Mouse (Mus musculus) CH12.LX (cell line): ENCODE data around the gene Hps6. TPM values are rescaled to one million over a fixed set of nuclear protein-coding genes. Genes with fewer than 3 reads are reported as not detected.

Experiments
- DNase-seq: peaks from one replicate; pipeline ENCODE4 v3.0.0-alpha.2; 2013; ENCODE audit errors: extremely low read depth
- H3K27ac ChIP-seq: 2 replicates; pipeline ENCODE4 v1.5.1; 2012; ENCODE audit warnings: low read depth, mild to moderate bottlenecking, control low read depth, moderate library complexity; ENCODE audit not compliant: insufficient read depth
- H3K27me3 ChIP-seq: replicated peaks from 2 replicates; pipeline ENCODE3; 2012; ENCODE audit warnings: inconsistent platforms
- H3K36me3 ChIP-seq, 2 experiments: replicated peaks in 1 of 2; 2 replicates each; pipeline versions ENCODE3 to v1.6.1; 2012; ENCODE audit warnings: inconsistent platforms in 1 of 2, low read length in 1 of 2, mild to moderate bottlenecking in 1 of 2, mixed read lengths in 1 of 2, moderate library complexity in 1 of 2; ENCODE audit not compliant: control insufficient read depth in 1 of 2, insufficient read depth in 1 of 2
- H3K4me1 ChIP-seq, 2 experiments: 2 replicates each; pipeline ENCODE4 v1.6.1; 2012; ENCODE audit warnings: inconsistent platforms in 1 of 2, moderate library complexity in 1 of 2; ENCODE audit not compliant: insufficient read depth in 2 of 2, control insufficient read depth in 1 of 2
- H3K4me2 ChIP-seq: 2 replicates; pipeline ENCODE4 v1.6.1; 2012; ENCODE audit warnings: low read depth, mild to moderate bottlenecking, control low read depth; ENCODE audit not compliant: poor library complexity, insufficient read depth, severe bottlenecking
- H3K4me3 ChIP-seq, 3 experiments: fragments of 150-350 bp in 1 of 3; sonication (generic) in 1 of 3; replicated peaks in 1 of 3; 2 replicates each; pipeline versions ENCODE3 to v1.5.1; 2011 to 2012; ENCODE audit warnings: low read depth in 2 of 3, low read length in 2 of 3, mild to moderate bottlenecking in 2 of 3, moderate library complexity in 2 of 3, control low read depth in 1 of 3, improper control_type of control experiment in 1 of 3, inconsistent platforms in 1 of 3, mixed read lengths in 1 of 3; ENCODE audit not compliant: poor library complexity in 1 of 3
- H3K79me2 ChIP-seq: replicated peaks from 2 replicates; pipeline ENCODE4 v1.6.1; 2012; ENCODE audit warnings: mild to moderate bottlenecking, moderate library complexity; ENCODE audit not compliant: control insufficient read depth, poor library complexity, insufficient read depth, severe bottlenecking; ENCODE audit errors: extremely low read depth
- H3K9ac ChIP-seq: 2 replicates; pipeline ENCODE4 v1.6.1; 2012; ENCODE audit warnings: low read depth, mild to moderate bottlenecking, control low read depth, moderate library complexity; ENCODE audit not compliant: insufficient read depth
- H3K9me3 ChIP-seq: replicated peaks from 2 replicates; pipeline ENCODE3; 2012; ENCODE audit warnings: low read length, inconsistent platforms, mixed read lengths
- BHLHE40 ChIP-seq: IDR thresholded peaks from 2 replicates; pipeline ENCODE4 v1.6.1; 2011; ENCODE audit warnings: mild to moderate bottlenecking, low read depth, low read length, improper control_type of control experiment
- CHD1 ChIP-seq: IDR thresholded peaks from 2 replicates; pipeline ENCODE4 v1.6.1; 2012; ENCODE audit warnings: low read depth, low read length, improper control_type of control experiment, inconsistent platforms
- CHD2 ChIP-seq: IDR thresholded peaks from 2 replicates; pipeline ENCODE4 v1.6.1; 2011; ENCODE audit warnings: low read length, improper control_type of control experiment
- CTCF ChIP-seq, 2 experiments: IDR thresholded peaks in 1 of 2; conservative IDR thresholded peaks in 1 of 2; 2 replicates each; pipeline ENCODE4 v1.5.1; 2011 to 2012; ENCODE audit warnings: low read depth in 2 of 2, low read length in 2 of 2, improper control_type of control experiment in 1 of 2, inconsistent platforms in 1 of 2, mild to moderate bottlenecking in 1 of 2, moderate library complexity in 1 of 2
- E2F4 ChIP-seq: IDR thresholded peaks from 2 replicates; pipeline ENCODE4 v1.6.1; 2011; ENCODE audit warnings: low read depth, low read length, improper control_type of control experiment; ENCODE audit not compliant: insufficient replicate concordance
- ELF1 ChIP-seq: IDR thresholded peaks from 2 replicates; pipeline ENCODE4 v1.6.1; 2014; ENCODE audit warnings: low read depth, mild to moderate bottlenecking, inconsistent platforms, low read length, improper control_type of control experiment
- EP300 ChIP-seq: IDR thresholded peaks from 2 replicates; pipeline ENCODE4 v1.6.1; 2011; ENCODE audit warnings: low read length, improper control_type of control experiment
- ETS1 ChIP-seq: conservative IDR thresholded peaks from 2 replicates; pipeline ENCODE4 v1.6.1; 2012; ENCODE audit warnings: low read depth, mild to moderate bottlenecking, inconsistent platforms, low read length, improper control_type of control experiment, moderate library complexity
- HCFC1 ChIP-seq: IDR thresholded peaks from 2 replicates; pipeline ENCODE4 v1.6.1; 2012; ENCODE audit warnings: low read depth, mild to moderate bottlenecking, inconsistent platforms, low read length, improper control_type of control experiment
- IRF4 ChIP-seq: IDR thresholded peaks from 2 replicates; pipeline ENCODE4 v1.6.1; 2014; ENCODE audit warnings: low read depth, mild to moderate bottlenecking, inconsistent platforms, low read length, improper control_type of control experiment
- JUN ChIP-seq: IDR thresholded peaks from 2 replicates; pipeline ENCODE4 v1.6.1; 2011; ENCODE audit warnings: low read depth, mild to moderate bottlenecking, low read length, improper control_type of control experiment, moderate library complexity; ENCODE audit not compliant: insufficient read depth
- JUND ChIP-seq: conservative IDR thresholded peaks from 2 replicates; pipeline ENCODE4 v1.6.1; 2011; ENCODE audit warnings: low read depth, low read length, improper control_type of control experiment
- KAT2A ChIP-seq: IDR thresholded peaks from 2 replicates; pipeline ENCODE4 v1.6.1; 2012; ENCODE audit warnings: low read length, improper control_type of control experiment, inconsistent platforms; ENCODE audit not compliant: insufficient replicate concordance
- MAFK ChIP-seq: IDR thresholded peaks from 2 replicates; pipeline ENCODE4 v1.6.1; 2011; ENCODE audit warnings: low read length, improper control_type of control experiment; ENCODE audit not compliant: insufficient replicate concordance
- MAX ChIP-seq: IDR thresholded peaks from 2 replicates; pipeline ENCODE4 v1.6.1; 2011; ENCODE audit warnings: low read length, improper control_type of control experiment
- MAZ ChIP-seq: IDR thresholded peaks from 2 replicates; pipeline ENCODE4 v1.6.1; 2012; ENCODE audit warnings: low read depth, mild to moderate bottlenecking, inconsistent platforms, low read length, improper control_type of control experiment, moderate library complexity
- MEF2A ChIP-seq: IDR thresholded peaks from 2 replicates; pipeline ENCODE4 v1.6.1; 2014; ENCODE audit warnings: low read depth, mild to moderate bottlenecking, inconsistent platforms, low read length, improper control_type of control experiment, borderline replicate concordance
- MXI1 ChIP-seq: IDR thresholded peaks from 2 replicates; pipeline ENCODE4 v1.6.1; 2011; ENCODE audit warnings: mild to moderate bottlenecking, low read depth, low read length, improper control_type of control experiment
- MYC ChIP-seq: IDR thresholded peaks from 2 replicates; pipeline ENCODE4 v1.6.1; 2011; ENCODE audit warnings: low read depth, mild to moderate bottlenecking, improper control_type of control experiment, low read length
- NELFE ChIP-seq: IDR thresholded peaks from 2 replicates; pipeline ENCODE4 v1.6.1; 2011; ENCODE audit warnings: low read depth, low read length, improper control_type of control experiment
- NRF1 ChIP-seq: IDR thresholded peaks from 2 replicates; pipeline ENCODE4 v1.6.1; 2014; ENCODE audit warnings: low read depth, mild to moderate bottlenecking, inconsistent platforms, low read length, improper control_type of control experiment, moderate library complexity
- PAX5 ChIP-seq: IDR thresholded peaks from 2 replicates; pipeline ENCODE4 v1.6.1; 2012; ENCODE audit warnings: low read length, inconsistent platforms, mixed read lengths
- POLR2A ChIP-seq: IDR thresholded peaks from 2 replicates; pipeline ENCODE4 v1.6.1; 2011; ENCODE audit warnings: low read depth, mild to moderate bottlenecking, improper control_type of control experiment, low read length
- POLR2AphosphoS2 ChIP-seq: IDR thresholded peaks from 2 replicates; pipeline ENCODE4 v1.6.1; 2011; ENCODE audit warnings: low read depth, low read length, improper control_type of control experiment
- RAD21 ChIP-seq: IDR thresholded peaks from 2 replicates; pipeline ENCODE4 v1.6.1; 2011; ENCODE audit warnings: low read depth, mild to moderate bottlenecking, low read length, improper control_type of control experiment, moderate library complexity
- RCOR1 ChIP-seq: conservative IDR thresholded peaks from 2 replicates; pipeline ENCODE4 v1.6.1; 2012; ENCODE audit warnings: low read depth, mild to moderate bottlenecking, inconsistent platforms, low read length, improper control_type of control experiment
- SIN3A ChIP-seq: IDR thresholded peaks from 2 replicates; pipeline ENCODE4 v1.6.1; 2012; ENCODE audit warnings: low read length, improper control_type of control experiment, inconsistent platforms
- SMC3 ChIP-seq: IDR thresholded peaks from 2 replicates; pipeline ENCODE4 v1.6.1; 2011; ENCODE audit warnings: low read depth, low read length, improper control_type of control experiment
- TBP ChIP-seq: conservative IDR thresholded peaks from 2 replicates; pipeline ENCODE4 v1.6.1; 2011; ENCODE audit warnings: low read depth, low read length, improper control_type of control experiment
- TCF12 ChIP-seq: IDR thresholded peaks from 2 replicates; pipeline ENCODE4 v1.6.1; 2014; ENCODE audit warnings: low read depth, mild to moderate bottlenecking, inconsistent platforms, low read length, improper control_type of control experiment
- UBTF ChIP-seq: IDR thresholded peaks from 2 replicates; pipeline ENCODE4 v1.6.1; 2012; ENCODE audit warnings: low read depth, mild to moderate bottlenecking, inconsistent platforms, low read length, improper control_type of control experiment, moderate library complexity
- USF1 ChIP-seq: IDR thresholded peaks from 2 replicates; pipeline ENCODE4 v1.6.1; 2014; ENCODE audit warnings: low read depth, mild to moderate bottlenecking, inconsistent platforms, low read length, improper control_type of control experiment
- USF2 ChIP-seq: conservative IDR thresholded peaks from 2 replicates; pipeline ENCODE4 v1.6.1; 2011; ENCODE audit warnings: low read depth, low read length, improper control_type of control experiment
- ZC3H11A ChIP-seq: IDR thresholded peaks from 2 replicates; pipeline ENCODE4 v1.6.1; 2012; ENCODE audit warnings: low read depth, mild to moderate bottlenecking, inconsistent platforms, low read length, improper control_type of control experiment
- ZKSCAN1 ChIP-seq: IDR thresholded peaks from 2 replicates; pipeline ENCODE4 v1.6.1; 2012; ENCODE audit warnings: low read depth, inconsistent platforms, low read length, improper control_type of control experiment, borderline replicate concordance
- ZMIZ1 ChIP-seq: IDR thresholded peaks from 2 replicates; pipeline ENCODE4 v1.6.1; 2012; ENCODE audit warnings: low read depth, mild to moderate bottlenecking, inconsistent platforms, low read length, improper control_type of control experiment
- ZNF384 ChIP-seq: IDR thresholded peaks from 2 replicates; pipeline ENCODE4 v1.6.1; 2012; ENCODE audit warnings: low read depth, low read length, improper control_type of control experiment, inconsistent platforms
- dilution Hi-C: fragments of 300-500 bp; cut with MboI; formaldehyde crosslinking; loops from 2 replicates; pipeline ENCODE4 v1.14.3; 2020; ENCODE audit warnings: low sequenced_read_pairs; ENCODE audit not compliant: extremely low pct_unique_long_range_greater_than_20kb, extremely low pct_ligation_motif_present
- in situ Hi-C: fragments of 300-500 bp; cut with MboI; formaldehyde crosslinking; loops from 3 replicates; pipeline ENCODE4 v1.14.3; 2019; ENCODE audit warnings: low sequenced_read_pairs, low pct_ligation_motif_present, low pct_unique_long_range_greater_than_20kb, mixed read lengths
- polyA plus RNA-seq: library from polyadenylated mRNA; unstranded; fragments of >175 nt; gene quantifications from 2 replicates; pipeline ENCODE4 v1.2.1, GENCODE M21; 2012; ENCODE audit warnings: low read depth; ENCODE audit not compliant: insufficient read length
- total RNA-seq, 2 experiments: library from RNA; depleted of rRNA; stranded (reverse); fragments of 300-350 nt in 1 of 2; fragments of >200 nt in 1 of 2; gene quantifications; 2 replicates each; pipeline ENCODE4 v1.2.3; 2012 to 2014

Gene Hps6
- total and polyA plus RNA-seq, 3 experiments: 5.8 to 10.6 (median 6.7) TPM

- H3K9ac ChIP-seq: peak within 1 kb of the TSS; percentile 75
- peaks cover 0 to 3% of the 10 kb centered on the region in 2 experiments for H3K36me3 ChIP-seq
- in situ Hi-C loops: no loop called here
- peaks cover 4% of the 10 kb centered on the region; the same call in 1 of the 2 replicates for H3K79me2 ChIP-seq
- dilution Hi-C loops: no loop called here
- H3K4me1 ChIP-seq: peaks cover 8 to 25% of the 10 kb centered on the region in 2 experiments
- peak within 1 kb of the TSS; percentile 89 for H3K4me2 ChIP-seq
- peaks cover 9% of the 10 kb centered on the region for H3K9me3 ChIP-seq
- H3K27ac ChIP-seq: peak within 1 kb of the TSS; percentile 71
- peak; percentile 94 for DNase-seq
- no peaks in the 10 kb centered on the region for H3K27me3 ChIP-seq
- H3K4me3 ChIP-seq: peak within 1 kb of the TSS; percentile 55 to 77 (median 63)
- TF ChIP-seq ZNF384: no peak
- no peak for TF ChIP-seq MAFK
- TF ChIP-seq BHLHE40: peak; percentile 60
- TF ChIP-seq CTCF (conservative IDR thresholded peaks at IDR 0.05 in 1 of 2, IDR thresholded peaks at IDR 0.05 in 1 of 2; ENCODE audit: low read depth in 2 of 2, low read length in 2 of 2): peak in 1 of 2 experiments; percentile 35; a peak in 2 of 4 replicates
- peak; percentile 82 for TF ChIP-seq MYC
- TF ChIP-seq MAZ: peak; percentile 73; the same call in 1 of the 2 replicates
- no peak for TF ChIP-seq SMC3
- peak; percentile 71 for TF ChIP-seq POLR2A
- TF ChIP-seq USF2: no peak
- peak; percentile 81 for TF ChIP-seq SIN3A
- TF ChIP-seq ETS1: no peak; the same call in 1 of the 2 replicates
- no peak; the same call in 1 of the 2 replicates for TF ChIP-seq TCF12
- no peak; the same call in 1 of the 2 replicates for TF ChIP-seq CHD2
- peak; percentile 95 for TF ChIP-seq HCFC1
- TF ChIP-seq UBTF: peak; percentile 79; the same call in 1 of the 2 replicates
- TF ChIP-seq TBP: no peak
- no peak for TF ChIP-seq ZKSCAN1
- TF ChIP-seq IRF4: peak; percentile 36; the same call in 1 of the 2 replicates
- TF ChIP-seq USF1: no peak
- no peak for TF ChIP-seq PAX5
- no peak for TF ChIP-seq ZC3H11A
- 0 out of 2 replicates have a peak, but pooled peaks have one; percentile 12 for TF ChIP-seq ZMIZ1
- peak; percentile 46; the same call in 1 of the 2 replicates for TF ChIP-seq MXI1
- peak; percentile 91; the same call in 1 of the 2 replicates for TF ChIP-seq KAT2A
- TF ChIP-seq JUND: no peak
- TF ChIP-seq NRF1: peak; percentile 11; the same call in 1 of the 2 replicates
- no peak for TF ChIP-seq POLR2AphosphoS2
- TF ChIP-seq EP300: no peak
- TF ChIP-seq MAX: no peak; the same call in none of the 2 replicates
- TF ChIP-seq JUN: no peak
- TF ChIP-seq CHD1: no peak
- no peak; the same call in 1 of the 2 replicates for TF ChIP-seq RCOR1
- no peak for TF ChIP-seq E2F4
- TF ChIP-seq RAD21: no peak; the same call in 1 of the 2 replicates
- TF ChIP-seq NELFE: peak; percentile 25; the same call in 1 of the 2 replicates
- peak; percentile 97 for TF ChIP-seq ELF1
- TF ChIP-seq MEF2A: no peak; the same call in 1 of the 2 replicates
Observed at GRCm38 (mm10) chr19:45997785-45998693, 5.3 kb upstream of the Hps6 start, which contains the start of gene Armh3. Gene Armh3 (minus strand): TSS chr19:45998488.
